Mouse (Mus musculus) liver, adult 2 months (tissue): ENCODE data around the gene Ifitm1.
"Not testable (repeated sequence)": the region's sequence is repeated elsewhere in the genome, so short reads cannot be mapped to it uniquely, and the experiment has no call there.

Experiments
- CTCF ChIP-seq: fragments of 200-500 bp; IDR thresholded peaks from 2 replicates; pipeline ENCODE4 v1.5.1; 2011; ENCODE audit warnings: low read depth, low read length, control low read depth
- POLR2A ChIP-seq: fragments of 200-500 bp; IDR thresholded peaks from 2 replicates; pipeline ENCODE4 v1.6.1; 2011; ENCODE audit warnings: low read length, control low read depth; ENCODE audit not compliant: insufficient read depth; ENCODE audit errors: extremely low read depth

DNA sequence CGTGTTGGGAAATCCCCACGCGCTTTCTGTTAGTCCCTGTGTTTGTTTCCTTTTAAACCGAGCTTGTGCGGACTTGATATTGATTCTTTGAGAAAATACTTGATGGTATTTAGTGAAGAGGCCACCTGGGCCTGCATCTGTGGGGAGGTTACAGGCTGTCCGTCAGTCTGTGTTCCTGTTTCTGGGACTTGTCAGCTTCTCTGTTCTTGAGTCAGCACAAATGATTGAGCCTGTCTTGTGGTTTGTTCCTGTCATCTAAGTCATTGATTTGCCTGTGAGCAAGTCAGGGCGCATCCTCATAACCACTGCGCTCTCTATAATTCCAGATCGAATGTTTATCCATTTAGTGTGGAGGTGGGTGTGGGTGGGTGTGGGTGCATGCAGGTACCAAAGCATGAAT, 9.7 kb downstream of the Ifitm1 start:
- not testable (repeated sequence) for TF ChIP-seq CTCF, POLR2A
